Mouse (Mus musculus): ENCODE data around the gene Olfr707. TPM values are rescaled to one million over a fixed set of nuclear protein-coding genes. Genes with fewer than 3 reads are reported as not detected.
"Not testable (repeated sequence)": the region's sequence is repeated elsewhere in the genome, so short reads cannot be mapped to it uniquely, and the experiment has no call there.

Olfr707 gene
- not detected in 2 replicates for polyA plus RNA-seq (2012; rRNA removed)

- not testable (repeated sequence) for H3K4me3 ChIP-seq (replicated peaks; ENCODE audit: extremely low read depth, low read depth, low read length); H3K4me1 ChIP-seq (ENCODE audit: control insufficient read depth, insufficient read depth, low read length); DNase-seq
- 75% methylated on average over 3 of the region's 3 CpGs for WGBS
These were observed at the start of gene Olfr707 for GRCm38 (mm10) chr7:106901141-106901540. Gene Olfr707, minus strand, starts transcription at chr7:106901241.

GRCm38 (mm10) chr7:106948212-106948611 is 47.2 kb upstream of the Olfr707 start, which contains the start of gene Olfr710:
Gene Olfr710, minus strand, starts transcription at chr7:106948312.
- TF ChIP-seq POLR2A (IDR thresholded peaks at IDR 0.05; ENCODE audit: borderline replicate concordance, extremely low read depth, low read depth, low read length), result no peak
- TF ChIP-seq CTCF (IDR thresholded peaks at IDR 0.05; ENCODE audit: insufficient read depth, low read length), result no peak
- 74% methylated on average over 3 of the region's 3 CpGs for WGBS
- Histone ChIP-seq H3K4me1 (ENCODE audit: control insufficient read depth, insufficient read depth, low read length) (no peaks in the 10 kb centered on the region), H3K4me3 (replicated peaks; ENCODE audit: extremely low read depth, low read depth, low read length) (no peak within 1 kb of the TSS)
- no peak for DNase-seq

- no peak for DNase-seq
- Histone ChIP-seq H3K4me3 (replicated peaks; ENCODE audit: extremely low read depth, low read depth, low read length) (no peak within 1 kb of the TSS), H3K4me1 (ENCODE audit: control insufficient read depth, insufficient read depth, low read length) (no peaks in the 10 kb centered on the region)
- TF ChIP-seq CTCF (IDR thresholded peaks at IDR 0.05; ENCODE audit: insufficient read depth, low read length) (no peak), POLR2A (IDR thresholded peaks at IDR 0.05; ENCODE audit: borderline replicate concordance, extremely low read depth, low read depth, low read length) (no peak)
These were observed 31.1 kb upstream of the Olfr707 start, which contains the start of gene Olfr709-ps1 for GRCm38 (mm10) chr7:106932119-106932518. Gene Olfr709-ps1, minus strand, starts transcription at chr7:106932219.

- not testable (repeated sequence) for DNase-seq; H3K4me3 ChIP-seq (replicated peaks; ENCODE audit: extremely low read depth, low read depth, low read length); H3K4me1 ChIP-seq (ENCODE audit: control insufficient read depth, insufficient read depth, low read length)
- 84% methylated on average over 4 of the region's 7 CpGs for WGBS
These were observed 19.9 kb upstream of the Olfr707 start for GRCm38 (mm10) chr7:106920961-106921360.

- Histone ChIP-seq H3K4me3 (replicated peaks; ENCODE audit: extremely low read depth, low read depth, low read length) (no peak within 1 kb of the TSS), H3K4me1 (ENCODE audit: control insufficient read depth, insufficient read depth, low read length) (no peaks in the 10 kb centered on the region)
- TF ChIP-seq CTCF (IDR thresholded peaks at IDR 0.05; ENCODE audit: insufficient read depth, low read length) (no peak), POLR2A (IDR thresholded peaks at IDR 0.05; ENCODE audit: borderline replicate concordance, extremely low read depth, low read depth, low read length) (no peak)
- 50% methylated on average over 2 of the region's 2 CpGs for WGBS
- no peak for DNase-seq
These were observed 6.6 kb upstream of the Olfr707 start, which contains the start of gene Olfr1532-ps1 for GRCm38 (mm10) chr7:106907676-106908075. Gene Olfr1532-ps1, plus strand, starts transcription at chr7:106908001.

GRCm38 (mm10) chr7:106888062-106888461 is 13.0 kb downstream of the Olfr707 start, which contains the start of gene Olfr706:
Gene Olfr706, minus strand, starts transcription at chr7:106888162.
- no peak for DNase-seq
- no peaks in the 10 kb centered on the region for H3K4me1 ChIP-seq (ENCODE audit: control insufficient read depth, insufficient read depth, low read length)
- no peak within 1 kb of the TSS for H3K4me3 ChIP-seq (replicated peaks; ENCODE audit: extremely low read depth, low read depth, low read length)
- TF ChIP-seq POLR2A (IDR thresholded peaks at IDR 0.05; ENCODE audit: borderline replicate concordance, extremely low read depth, low read depth, low read length) (no peak), CTCF (IDR thresholded peaks at IDR 0.05; ENCODE audit: insufficient read depth, low read length) (no peak)
- WGBS, result 64% methylated on average over 2 of the region's 2 CpGs

- WGBS, result 68% methylated on average over 3 of the region's 3 CpGs
- Histone ChIP-seq H3K4me3 (replicated peaks; ENCODE audit: extremely low read depth, low read depth, low read length) (no peak within 1 kb of the TSS), H3K4me1 (ENCODE audit: control insufficient read depth, insufficient read depth, low read length) (no peaks in the 10 kb centered on the region)
- TF ChIP-seq CTCF (IDR thresholded peaks at IDR 0.05; ENCODE audit: insufficient read depth, low read length) (no peak), POLR2A (IDR thresholded peaks at IDR 0.05; ENCODE audit: borderline replicate concordance, extremely low read depth, low read depth, low read length) (no peak)
- DNase-seq, result no peak
These were observed 24.2 kb downstream of the Olfr707 start, which contains the start of gene Olfr705 for GRCm38 (mm10) chr7:106876791-106877190. Gene Olfr705, minus strand, starts transcription at chr7:106876891.

- Histone ChIP-seq H3K4me3 (replicated peaks; ENCODE audit: extremely low read depth, low read depth, low read length) (no peak within 1 kb of the TSS), H3K4me1 (ENCODE audit: control insufficient read depth, insufficient read depth, low read length) (no peaks in the 10 kb centered on the region)
- DNase-seq, result no peak
- TF ChIP-seq CTCF (IDR thresholded peaks at IDR 0.05; ENCODE audit: insufficient read depth, low read length) (no peak), POLR2A (IDR thresholded peaks at IDR 0.05; ENCODE audit: borderline replicate concordance, extremely low read depth, low read depth, low read length) (no peak)
These were observed 38.2 kb downstream of the Olfr707 start, which contains the start of gene Olfr704 for GRCm38 (mm10) chr7:106862885-106863284. Gene Olfr704, plus strand, starts transcription at chr7:106863185.

- no peak within 1 kb of the TSS for H3K4me3 ChIP-seq (replicated peaks; ENCODE audit: extremely low read depth, low read depth, low read length)
- no peak for DNase-seq
- TF ChIP-seq CTCF (IDR thresholded peaks at IDR 0.05; ENCODE audit: insufficient read depth, low read length) (no peak), POLR2A (IDR thresholded peaks at IDR 0.05; ENCODE audit: borderline replicate concordance, extremely low read depth, low read depth, low read length) (no peak)
- no peaks in the 10 kb centered on the region for H3K4me1 ChIP-seq (ENCODE audit: control insufficient read depth, insufficient read depth, low read length)
- WGBS, result 44% methylated on average over 2 of the region's 2 CpGs
These were observed 58.0 kb downstream of the Olfr707 start, which contains the start of gene Olfr703 for GRCm38 (mm10) chr7:106843060-106843459. Gene Olfr703, plus strand, starts transcription at chr7:106843360.

Other genes with a start within 250 kb of the Olfr707 start
- gene Olfr693, start 220.7 kb downstream of the Olfr707 start, polyA plus RNA-seq (2012; rRNA removed), result not detected in 2 replicates
- gene Olfr694, start 209.4 kb downstream of the Olfr707 start, polyA plus RNA-seq (2012; rRNA removed), result not detected in 2 replicates
- gene Olfr695, start 184.8 kb downstream of the Olfr707 start, polyA plus RNA-seq (2012; rRNA removed), result not detected in 2 replicates
- gene Olfr697, start 158.8 kb downstream of the Olfr707 start, polyA plus RNA-seq (2012; rRNA removed), result not detected in 2 replicates
- gene Olfr698, start 145.8 kb downstream of the Olfr707 start, polyA plus RNA-seq (2012; rRNA removed), result not detected in 2 replicates
- not detected in 2 replicates for gene Olfr699, start 108.0 kb downstream of the Olfr707 start, polyA plus RNA-seq (2012; rRNA removed)
- gene Olfr700, start 92.4 kb downstream of the Olfr707 start, polyA plus RNA-seq (2012; rRNA removed), result not detected in 2 replicates
- not detected in 2 replicates for gene Olfr701, start 87.1 kb downstream of the Olfr707 start, polyA plus RNA-seq (2012; rRNA removed)
- gene Olfr702, start 67.3 kb downstream of the Olfr707 start, polyA plus RNA-seq (2012; rRNA removed), result not detected in 2 replicates
- not detected in 2 replicates for gene Olfr703, start 57.9 kb downstream of the Olfr707 start, polyA plus RNA-seq (2012; rRNA removed)
- not detected in 2 replicates for gene Olfr704, start 38.1 kb downstream of the Olfr707 start, polyA plus RNA-seq (2012; rRNA removed)
- not detected in 2 replicates for gene Olfr705, start 24.4 kb downstream of the Olfr707 start, polyA plus RNA-seq (2012; rRNA removed)
- gene Olfr706, start 13.1 kb downstream of the Olfr707 start, polyA plus RNA-seq (2012; rRNA removed), result not detected in 2 replicates
- gene Olfr1532-ps1, start 6.8 kb upstream of the Olfr707 start, polyA plus RNA-seq (2012; rRNA removed), result not detected in 2 replicates
- not detected in 2 replicates for gene Olfr709-ps1, start 31.0 kb upstream of the Olfr707 start, polyA plus RNA-seq (2012; rRNA removed)
- gene Olfr710, start 47.1 kb upstream of the Olfr707 start, polyA plus RNA-seq (2012; rRNA removed), result not detected in 2 replicates
- not detected in 2 replicates for gene Olfr6, start 62.7 kb upstream of the Olfr707 start, polyA plus RNA-seq (2012; rRNA removed)
- not detected in 2 replicates for gene Olfr711, start 74.2 kb upstream of the Olfr707 start, polyA plus RNA-seq (2012; rRNA removed)
- gene Olfr2, start 104.8 kb upstream of the Olfr707 start, polyA plus RNA-seq (2012; rRNA removed), result not detected in 2 replicates
- not detected in 2 replicates for gene Olfr713, start 129.9 kb upstream of the Olfr707 start, polyA plus RNA-seq (2012; rRNA removed)
- not detected in 2 replicates for gene Olfr714, start 169.7 kb upstream of the Olfr707 start, polyA plus RNA-seq (2012; rRNA removed)
- not detected in 2 replicates for gene Olfr17, start 192.0 kb upstream of the Olfr707 start, polyA plus RNA-seq (2012; rRNA removed)
- gene Olfr715b, start 209.1 kb upstream of the Olfr707 start, polyA plus RNA-seq (2012; rRNA removed), result not detected in 2 replicates
- gene Olfr715, start 229.8 kb upstream of the Olfr707 start, polyA plus RNA-seq (2012; rRNA removed), result not detected in 2 replicates
- not detected in 2 replicates for gene Olfr716, start 237.1 kb upstream of the Olfr707 start, polyA plus RNA-seq (2012; rRNA removed)